Mouse (Mus musculus) megakaryocyte progenitor cell, adult 5-6 weeks (primary cell): ENCODE data around the gene Olfr1259. TPM values are rescaled to one million over a fixed set of nuclear protein-coding genes. Genes with fewer than 3 reads are reported as not detected.
"Not testable (repeated sequence)": the region's sequence is repeated elsewhere in the genome, so short reads cannot be mapped to it uniquely, and the experiment has no call there.

Experiments used
- ATAC-seq: replicated peaks from 2 replicates; pipeline ENCODE4 v1.8.0; 2016; ENCODE audit warnings: mild to moderate bottlenecking, moderate TSS enrichment, inconsistent platforms; ENCODE audit not compliant: poor library complexity
- total RNA-seq, 2 experiments: library from RNA; stranded (forward) in 1 of 2; stranded (reverse) in 1 of 2; fragments of 157-497, 149-512 nt in 1 of 2; fragments of 200-1000 nt in 1 of 2; gene quantifications; 2 replicates each; pipeline versions ENCODE4 v1.2.3 to v1.2.4; 2015 to 2017

The Olfr1259 gene
- total RNA-seq (2015) (not detected in 2 replicates), total RNA-seq (2017) (not detected in 2 replicates)

GRCm38 (mm10) chr2:89948564-89948963, at the start of gene Olfr1259:
Gene Olfr1259 (minus strand): TSS chr2:89948664.
- no peak for ATAC-seq

GRCm38 (mm10) chr2:89990921-89991320, 42.5 kb upstream of the Olfr1259 start, which contains the start of gene Olfr1261:
Gene Olfr1261 (plus strand): TSS chr2:89991221.
- no peak for ATAC-seq

GRCm38 (mm10) chr2:89977709-89978108, 29.2 kb upstream of the Olfr1259 start:
- ATAC-seq, result no peak

GRCm38 (mm10) chr2:89974184-89974583, 25.7 kb upstream of the Olfr1259 start, which contains the start of gene Olfr1260:
Gene Olfr1260 (plus strand): TSS chr2:89974340.
- no peak for ATAC-seq

GRCm38 (mm10) chr2:89927009-89927408, 21.5 kb downstream of the Olfr1259 start, which contains the start of gene Olfr1258:
Gene Olfr1258 (plus strand): TSS chr2:89927309.
- no peak for ATAC-seq

- not testable (repeated sequence) for ATAC-seq
Measured at GRCm38 (mm10) chr2:89912616-89913015, 35.8 kb downstream of the Olfr1259 start.

Other genes with a start within 250 kb of the Olfr1259 start
- gene Olfr1252, start 223.7 kb downstream of the Olfr1259 start, total RNA-seq (2015), result not detected in 2 replicates
- gene Olfr1252, start 223.7 kb downstream of the Olfr1259 start, total RNA-seq (2017), result not detected in 2 replicates
- not detected in 2 replicates for gene Olfr1253, start 191.6 kb downstream of the Olfr1259 start, total RNA-seq (2015)
- gene Olfr1253, start 191.6 kb downstream of the Olfr1259 start, total RNA-seq (2017), result not detected in 2 replicates
- not detected in 2 replicates for gene Olfr1254, start 155.0 kb downstream of the Olfr1259 start, total RNA-seq (2015)
- gene Olfr1254, start 155.0 kb downstream of the Olfr1259 start, total RNA-seq (2017), result not detected in 2 replicates
- gene Olfr1255, start 136.6 kb downstream of the Olfr1259 start, total RNA-seq (2015), result not detected in 2 replicates
- gene Olfr1255, start 136.6 kb downstream of the Olfr1259 start, total RNA-seq (2017), result not detected in 2 replicates
- not detected in 2 replicates for gene Olfr1256, start 107.1 kb downstream of the Olfr1259 start, total RNA-seq (2015)
- gene Olfr1256, start 107.1 kb downstream of the Olfr1259 start, total RNA-seq (2017), result not detected in 2 replicates
- gene Olfr48, start 100.5 kb downstream of the Olfr1259 start, total RNA-seq (2015), result not detected in 2 replicates
- gene Olfr48, start 100.5 kb downstream of the Olfr1259 start, total RNA-seq (2017), result not detected in 2 replicates
- not detected in 2 replicates for gene Olfr1257, start 70.2 kb downstream of the Olfr1259 start, total RNA-seq (2015)
- not detected in 2 replicates for gene Olfr1257, start 70.2 kb downstream of the Olfr1259 start, total RNA-seq (2017)
- gene Olfr1258, start 21.4 kb downstream of the Olfr1259 start, total RNA-seq (2015), result not detected in 2 replicates
- gene Olfr1258, start 21.4 kb downstream of the Olfr1259 start, total RNA-seq (2017), result not detected in 2 replicates
- not detected in 2 replicates for gene Olfr1260, start 25.7 kb upstream of the Olfr1259 start, total RNA-seq (2015)
- not detected in 2 replicates for gene Olfr1260, start 25.7 kb upstream of the Olfr1259 start, total RNA-seq (2017)
- gene Olfr1261, start 42.6 kb upstream of the Olfr1259 start, total RNA-seq (2015), result not detected in 2 replicates
- gene Olfr1261, start 42.6 kb upstream of the Olfr1259 start, total RNA-seq (2017), result not detected in 2 replicates
- gene Olfr1262, start 51.5 kb upstream of the Olfr1259 start, total RNA-seq (2015), result not detected in 2 replicates
- gene Olfr1262, start 51.5 kb upstream of the Olfr1259 start, total RNA-seq (2017), result not detected in 2 replicates
- not detected in 2 replicates for gene Olfr1263, start 63.5 kb upstream of the Olfr1259 start, total RNA-seq (2015)
- gene Olfr1263, start 63.5 kb upstream of the Olfr1259 start, total RNA-seq (2017), result not detected in 2 replicates
- not detected in 2 replicates for gene Olfr1264, start 76.9 kb upstream of the Olfr1259 start, total RNA-seq (2015)
- not detected in 2 replicates for gene Olfr1264, start 76.9 kb upstream of the Olfr1259 start, total RNA-seq (2017)
- not detected in 2 replicates for gene Olfr1265, start 86.7 kb upstream of the Olfr1259 start, total RNA-seq (2015)
- gene Olfr1265, start 86.7 kb upstream of the Olfr1259 start, total RNA-seq (2017), result not detected in 2 replicates
- gene Olfr140, start 114.9 kb upstream of the Olfr1259 start, total RNA-seq (2015), result not detected in 2 replicates
- gene Olfr140, start 114.9 kb upstream of the Olfr1259 start, total RNA-seq (2017), result not detected in 2 replicates
- not detected in 2 replicates for gene Olfr1269, start 172.7 kb upstream of the Olfr1259 start, total RNA-seq (2015)
- gene Olfr1269, start 172.7 kb upstream of the Olfr1259 start, total RNA-seq (2017), result not detected in 2 replicates
- not detected in 2 replicates for gene Olfr32, start 193.6 kb upstream of the Olfr1259 start, total RNA-seq (2015)
- gene Olfr32, start 193.6 kb upstream of the Olfr1259 start, total RNA-seq (2017), result not detected in 2 replicates
- not detected in 2 replicates for gene Olfr1270, start 204.4 kb upstream of the Olfr1259 start, total RNA-seq (2015)
- gene Olfr1270, start 204.4 kb upstream of the Olfr1259 start, total RNA-seq (2017), result not detected in 2 replicates